Mouse (Mus musculus): Measurements from ENCODE around the gene Rnf223.
A peak's percentile ranks its signal among the peaks of the same experiment; 100 is the strongest.

Gene Rnf223

DNA sequence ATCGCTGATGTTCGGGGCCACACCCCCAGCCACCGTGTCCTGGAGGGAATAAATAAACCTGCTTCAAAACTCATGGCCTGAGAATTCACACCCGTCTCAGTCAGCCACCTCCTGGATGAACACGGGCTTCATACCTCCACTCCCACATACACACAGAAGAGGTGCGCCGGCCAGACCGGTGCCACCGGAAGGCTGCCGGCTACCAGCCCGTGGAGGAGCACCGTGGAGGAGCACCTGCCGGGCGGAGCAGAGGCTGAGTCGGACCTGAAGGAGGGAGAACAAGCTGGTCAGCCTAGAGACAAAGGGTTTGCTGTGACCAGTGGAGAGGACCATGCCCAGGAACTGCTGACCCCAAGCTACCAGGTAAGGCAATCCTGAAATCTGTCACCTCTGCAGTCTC lies at the start of gene Rnf223:
Gene Rnf223, plus strand, starts transcription at position 78 of the 400 bp plus-strand sequence.
- no peak for DNase-seq (ENCODE audit: low read depth)

DNA sequence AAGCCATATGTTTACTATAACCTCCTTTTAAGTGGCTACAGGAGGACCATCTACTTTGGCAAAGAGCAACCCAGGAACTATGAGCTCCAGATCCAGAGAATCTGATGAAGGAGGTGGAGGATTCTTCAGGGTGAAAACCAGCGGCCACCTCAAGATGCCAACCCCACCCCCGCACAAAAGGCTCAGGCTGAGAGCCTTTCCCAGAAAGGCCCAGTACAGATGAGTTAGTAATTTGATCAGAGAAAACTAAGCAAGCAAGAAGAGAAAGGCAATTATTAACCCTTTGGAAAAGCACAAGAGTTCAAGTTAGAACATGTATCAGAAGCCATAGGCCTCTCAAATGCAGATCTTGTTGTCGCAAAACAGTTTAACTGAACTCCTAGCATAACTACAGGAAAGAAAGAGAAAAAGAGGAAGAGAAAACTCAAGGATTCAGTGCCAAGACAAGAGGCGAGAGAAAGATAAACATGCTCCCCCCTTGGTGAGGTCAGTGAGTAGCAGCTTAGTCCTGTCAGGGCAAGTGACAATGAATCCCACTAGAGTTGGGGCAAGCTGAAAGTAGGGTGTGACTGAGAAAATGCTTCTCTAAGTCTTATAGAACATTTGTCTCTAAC lies 47.6 kb upstream of the Rnf223 start:
- no peak for DNase-seq (ENCODE audit: low read depth)

DNA sequence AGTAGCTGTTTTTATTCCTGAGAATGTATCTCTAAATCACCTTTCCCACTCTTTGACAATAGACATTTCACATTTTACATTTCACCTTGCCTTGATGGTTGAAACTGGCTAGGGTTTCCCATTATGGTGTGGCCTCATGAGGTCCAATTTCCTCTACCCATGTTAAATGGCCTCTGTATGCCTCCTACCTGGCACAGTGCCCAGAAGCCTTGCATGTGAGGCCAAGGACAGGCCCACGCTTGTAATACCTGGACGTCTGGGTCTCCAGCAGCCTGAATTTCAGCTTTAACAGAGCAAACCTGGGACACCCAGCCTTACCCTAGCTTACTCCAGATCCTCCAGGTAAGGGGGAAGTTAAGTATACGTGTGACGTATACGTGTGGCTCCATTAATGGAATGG lies 47.0 kb upstream of the Rnf223 start:
- DNase-seq (ENCODE audit: low read depth), result no peak

DNA sequence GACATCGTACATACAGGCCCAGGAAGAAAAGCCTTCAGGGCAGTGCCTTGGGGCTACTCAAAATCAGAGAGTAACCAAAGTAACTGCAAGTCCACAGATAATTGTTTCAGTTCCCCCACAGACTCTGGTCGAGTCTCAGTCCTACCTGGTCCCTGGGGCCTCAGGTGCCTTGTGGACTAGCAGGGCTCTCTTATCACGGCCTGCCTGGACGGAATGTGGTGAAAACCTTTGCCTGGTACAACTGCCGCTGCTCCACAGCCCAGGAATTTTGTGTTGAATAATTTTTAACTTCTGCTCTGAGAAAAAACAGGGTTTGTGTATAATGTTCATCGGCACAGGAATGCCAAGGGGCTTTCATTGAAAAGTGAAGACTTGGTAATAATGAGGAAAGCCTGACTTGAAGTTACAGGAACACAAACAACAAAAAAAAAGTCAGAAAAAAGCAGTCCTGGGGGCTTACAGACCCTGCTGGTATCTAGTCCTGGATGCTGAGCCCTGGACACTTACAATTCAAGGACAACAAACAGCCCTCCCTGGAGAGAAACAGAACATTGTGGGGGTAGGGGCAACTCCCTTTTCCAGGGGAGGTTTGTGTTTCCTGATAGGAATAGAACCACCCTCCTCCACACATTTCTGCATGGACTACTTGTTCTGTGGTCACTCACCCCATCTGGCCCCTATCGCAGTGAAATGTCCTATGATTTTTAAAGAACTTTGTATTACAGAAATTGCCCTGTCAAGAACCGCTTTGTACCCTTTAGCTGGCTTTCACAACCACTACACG lies 46.0 kb upstream of the Rnf223 start:
- DNase-seq (ENCODE audit: low read depth), result no peak

DNA sequence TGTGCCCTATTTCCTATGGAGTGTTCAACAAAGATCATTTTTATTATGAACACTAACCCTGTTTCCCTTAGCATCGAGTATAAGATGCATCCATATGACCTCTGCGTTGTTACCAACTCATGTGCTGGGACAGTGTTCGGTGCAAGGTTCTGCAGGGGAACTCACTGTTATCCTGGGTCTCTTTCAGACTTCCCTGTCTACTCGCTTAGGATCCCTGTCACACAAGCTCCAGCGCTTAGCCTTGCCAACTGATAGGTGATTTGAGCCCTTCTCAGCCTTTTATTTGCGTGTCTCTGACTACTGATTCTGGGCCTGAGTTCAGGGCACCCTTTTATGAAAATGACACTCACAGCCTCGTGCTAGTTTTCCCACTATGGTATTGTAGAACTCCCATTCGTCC lies 45.1 kb upstream of the Rnf223 start:
- no peak for DNase-seq (ENCODE audit: low read depth)

DNA sequence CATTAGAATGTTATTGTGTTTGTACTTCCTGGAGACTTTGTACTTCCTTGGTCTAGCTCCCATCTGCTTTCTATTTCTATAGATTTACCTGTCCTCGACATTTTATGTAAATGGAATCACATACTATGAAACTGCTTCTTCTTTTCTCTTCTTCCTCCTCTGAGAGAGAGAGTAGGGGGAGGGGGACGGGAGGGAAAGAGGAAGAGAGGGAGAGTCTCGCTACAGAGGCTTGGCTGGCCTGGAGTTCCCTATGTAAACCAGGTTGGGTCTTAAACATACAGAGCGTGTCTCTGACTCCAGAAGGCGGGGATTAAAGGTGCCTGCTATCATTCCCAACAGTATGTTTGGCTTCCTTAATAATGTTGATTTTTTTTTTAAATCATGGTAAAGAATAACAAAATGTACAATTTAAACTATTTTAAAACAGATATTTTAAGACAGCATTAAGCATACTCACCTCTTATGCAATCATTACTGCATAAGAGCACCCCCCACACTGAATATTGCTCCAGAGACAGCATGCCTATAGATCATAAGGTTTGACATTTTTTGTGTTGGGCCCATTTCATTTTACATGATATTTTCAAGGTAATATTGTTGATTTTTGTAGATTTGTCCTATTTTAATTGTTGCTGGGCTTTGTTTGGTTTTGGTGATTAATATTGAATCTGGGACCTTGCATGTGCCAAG lies 42.8 kb upstream of the Rnf223 start:
- no peak for DNase-seq (ENCODE audit: low read depth)

DNA sequence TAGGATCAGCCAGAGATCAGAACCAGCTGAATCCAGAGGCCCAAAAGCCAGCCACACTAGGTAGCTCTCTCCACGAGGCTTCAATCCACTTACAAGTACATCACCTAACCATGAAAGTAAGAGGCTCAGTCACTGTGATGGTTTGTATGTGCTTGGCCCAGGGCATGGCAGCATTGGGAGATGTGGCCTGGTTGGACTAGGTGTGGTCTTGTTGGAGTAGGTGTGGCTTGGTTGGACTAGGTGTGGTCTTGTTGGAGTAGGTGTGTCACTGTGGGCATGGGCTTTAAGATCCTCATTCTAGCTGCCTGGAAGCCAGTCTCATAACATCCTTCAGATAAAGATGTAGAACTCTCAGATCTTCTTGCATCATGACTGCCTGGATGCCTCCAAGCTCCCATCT lies 39.1 kb upstream of the Rnf223 start:
- DNase-seq (ENCODE audit: low read depth), result no peak

DNA sequence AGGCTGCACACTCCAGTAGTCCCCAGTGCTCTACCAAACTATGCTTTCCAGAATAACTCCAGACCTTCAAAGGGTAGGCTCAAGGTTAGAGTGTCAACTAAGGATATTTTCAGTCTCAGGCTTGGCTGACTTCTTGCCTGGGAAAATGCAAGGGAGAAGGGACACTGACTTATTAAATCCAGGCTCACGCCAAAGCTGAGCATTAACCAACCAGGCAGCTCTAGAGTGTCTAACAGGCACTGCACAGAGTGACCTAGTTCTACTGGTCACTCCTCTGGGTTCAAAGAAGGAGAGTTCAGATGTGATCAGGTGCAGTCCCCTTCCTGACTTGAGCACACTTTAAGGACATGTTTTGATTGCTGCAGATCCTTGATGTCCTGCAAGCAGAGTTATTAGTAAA lies 37.5 kb upstream of the Rnf223 start:
- DNase-seq (ENCODE audit: low read depth), result no peak

DNA sequence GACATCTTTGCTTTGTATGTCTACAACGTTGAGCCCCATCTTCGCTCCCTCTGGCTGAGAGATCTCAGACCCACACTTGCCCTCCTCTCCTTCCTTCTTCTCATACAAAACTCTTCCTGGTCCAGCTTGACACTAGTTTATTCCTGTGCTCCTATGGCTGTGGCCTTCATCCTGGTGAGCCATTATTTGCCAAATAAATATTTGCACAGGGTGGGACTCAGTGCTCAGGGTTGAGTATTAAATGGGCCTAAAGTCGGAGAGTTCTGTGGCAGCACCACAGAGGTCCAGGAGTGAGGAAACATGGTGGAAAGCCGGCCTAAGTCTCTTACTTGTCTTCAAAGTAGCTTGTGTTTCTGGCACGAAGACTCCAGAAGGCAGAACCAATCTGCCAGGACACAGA lies 36.6 kb upstream of the Rnf223 start:
- DNase-seq (ENCODE audit: low read depth), result no peak

DNA sequence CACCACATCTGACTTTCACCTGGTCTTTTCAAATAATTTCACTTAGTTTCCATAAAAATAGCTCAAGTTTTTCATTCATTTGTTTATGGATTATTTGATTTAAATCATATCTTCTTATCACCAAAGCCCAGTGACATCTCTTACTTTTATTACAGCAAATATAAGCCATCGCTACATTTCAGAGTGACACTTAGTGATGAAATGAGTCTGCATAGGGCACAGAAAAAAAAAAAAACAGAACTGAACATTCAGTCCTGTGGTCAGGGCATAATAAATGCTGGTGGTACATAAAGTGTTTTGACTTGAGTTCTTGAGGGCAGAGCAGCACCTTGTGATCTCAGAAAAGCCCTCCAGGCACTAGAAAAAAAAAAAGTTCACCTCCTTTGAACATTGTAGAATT lies 34.1 kb upstream of the Rnf223 start:
- DNase-seq (ENCODE audit: low read depth), result no peak

DNA sequence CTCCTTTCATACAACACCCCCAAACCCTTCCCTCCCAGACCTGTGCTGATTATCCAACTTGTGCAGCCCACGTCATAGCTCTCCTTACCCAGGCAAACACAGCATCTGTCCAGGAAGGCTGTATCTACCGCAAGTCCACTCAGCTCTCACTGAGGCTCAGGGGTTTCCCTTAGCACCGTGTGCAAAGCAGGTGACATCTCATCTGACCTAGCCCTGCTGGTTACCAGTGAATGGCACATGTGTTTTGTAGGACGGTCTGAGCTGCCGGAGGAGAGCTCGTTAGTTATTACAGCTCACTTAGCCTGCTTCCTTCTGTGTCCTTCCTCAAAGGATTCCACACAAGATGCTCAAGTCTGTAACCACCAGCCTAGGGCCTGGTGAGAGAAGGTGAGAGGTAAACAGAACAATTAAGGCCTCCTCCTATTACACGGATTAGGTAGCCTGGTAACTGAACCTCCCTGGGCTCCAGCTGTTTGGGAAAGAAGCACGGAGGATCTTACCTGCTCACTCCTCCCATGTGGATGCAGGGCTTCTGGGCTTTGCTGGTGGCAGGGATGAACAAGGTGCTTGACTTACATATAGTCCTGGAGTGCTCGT lies 32.4 kb upstream of the Rnf223 start:
- DNase-seq (ENCODE audit: low read depth), result no peak

DNA sequence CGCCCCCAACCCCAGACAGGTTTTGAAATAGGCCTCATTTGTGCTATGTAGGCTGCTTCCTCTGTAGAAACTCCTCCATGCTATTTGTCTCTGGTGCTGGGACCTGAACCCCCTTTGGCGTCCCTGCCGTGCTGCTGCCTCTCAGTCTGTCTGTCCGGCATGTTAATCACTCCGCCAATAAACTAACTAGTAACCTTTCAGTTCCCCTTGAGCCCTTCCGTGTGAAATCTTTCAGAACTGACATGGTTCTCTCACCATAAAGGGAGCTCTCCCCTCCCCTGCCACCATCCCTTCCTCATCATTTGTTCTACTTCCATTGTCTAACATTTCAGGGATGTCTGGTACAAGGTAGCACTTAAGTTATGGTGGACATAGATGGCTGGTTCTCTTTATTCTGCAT lies 30.9 kb upstream of the Rnf223 start:
- no peak for DNase-seq (ENCODE audit: low read depth)

DNA sequence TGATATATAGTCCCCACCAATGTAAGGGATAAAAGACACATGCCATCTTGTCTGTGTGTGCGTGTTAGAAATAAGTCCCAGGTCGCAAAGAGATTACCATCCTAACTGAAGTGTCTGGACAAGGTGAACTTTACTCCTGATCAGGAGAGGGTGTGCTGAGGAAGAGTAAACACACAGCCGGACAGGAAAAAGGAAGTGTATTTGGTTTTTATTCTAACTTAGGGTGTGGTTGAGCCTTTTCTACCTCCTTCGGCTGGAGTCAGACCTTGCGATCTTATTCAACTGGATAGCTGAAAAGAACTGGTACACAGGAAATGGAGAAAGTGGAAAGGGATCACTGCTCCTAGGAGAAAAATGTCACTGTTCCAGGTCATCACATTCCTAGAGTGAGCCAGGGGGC lies 29.8 kb upstream of the Rnf223 start:
- DNase-seq (ENCODE audit: low read depth), result no peak

DNA sequence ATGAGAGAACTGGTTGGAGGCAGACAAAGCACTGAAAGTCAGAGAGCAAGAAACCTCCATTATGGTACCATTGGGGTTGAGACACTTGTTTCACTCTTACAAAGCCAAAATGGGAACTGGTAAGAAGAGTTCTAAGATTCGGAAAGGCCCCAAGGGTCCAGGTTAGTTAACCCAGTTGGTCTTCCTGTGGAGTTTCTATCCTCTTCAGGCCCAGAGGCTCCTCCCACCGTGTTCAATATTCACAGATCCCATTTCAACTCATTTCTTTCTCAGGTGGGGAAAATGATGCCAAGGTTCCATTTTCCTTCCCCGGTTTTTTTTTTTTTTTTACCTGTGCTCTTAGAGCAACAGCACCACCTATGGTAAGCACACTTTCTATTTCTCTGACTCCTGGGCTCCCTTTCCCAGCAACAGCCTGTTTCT lies 28.8 kb upstream of the Rnf223 start:
- peak; percentile 51 for DNase-seq (ENCODE audit: low read depth)

DNA sequence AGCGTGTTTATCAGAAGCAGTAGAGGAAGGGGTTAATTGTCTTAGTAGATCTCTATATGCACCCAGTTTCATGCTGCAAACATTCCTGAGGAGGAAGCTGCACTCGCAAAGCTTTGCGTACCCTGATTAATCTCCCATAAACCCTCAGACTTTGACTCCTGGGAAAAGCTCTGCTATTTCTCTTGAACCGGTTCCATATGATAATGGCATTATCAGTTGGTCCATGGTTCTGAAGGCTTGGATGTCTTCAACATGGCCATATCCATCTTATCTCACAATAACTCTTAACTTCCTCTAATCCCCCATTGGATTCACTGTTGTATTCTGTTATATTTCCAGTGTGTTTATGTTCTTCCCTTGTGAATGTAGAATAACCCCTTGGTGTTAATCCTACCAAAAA lies 27.0 kb upstream of the Rnf223 start:
- DNase-seq (ENCODE audit: low read depth), result no peak

DNA sequence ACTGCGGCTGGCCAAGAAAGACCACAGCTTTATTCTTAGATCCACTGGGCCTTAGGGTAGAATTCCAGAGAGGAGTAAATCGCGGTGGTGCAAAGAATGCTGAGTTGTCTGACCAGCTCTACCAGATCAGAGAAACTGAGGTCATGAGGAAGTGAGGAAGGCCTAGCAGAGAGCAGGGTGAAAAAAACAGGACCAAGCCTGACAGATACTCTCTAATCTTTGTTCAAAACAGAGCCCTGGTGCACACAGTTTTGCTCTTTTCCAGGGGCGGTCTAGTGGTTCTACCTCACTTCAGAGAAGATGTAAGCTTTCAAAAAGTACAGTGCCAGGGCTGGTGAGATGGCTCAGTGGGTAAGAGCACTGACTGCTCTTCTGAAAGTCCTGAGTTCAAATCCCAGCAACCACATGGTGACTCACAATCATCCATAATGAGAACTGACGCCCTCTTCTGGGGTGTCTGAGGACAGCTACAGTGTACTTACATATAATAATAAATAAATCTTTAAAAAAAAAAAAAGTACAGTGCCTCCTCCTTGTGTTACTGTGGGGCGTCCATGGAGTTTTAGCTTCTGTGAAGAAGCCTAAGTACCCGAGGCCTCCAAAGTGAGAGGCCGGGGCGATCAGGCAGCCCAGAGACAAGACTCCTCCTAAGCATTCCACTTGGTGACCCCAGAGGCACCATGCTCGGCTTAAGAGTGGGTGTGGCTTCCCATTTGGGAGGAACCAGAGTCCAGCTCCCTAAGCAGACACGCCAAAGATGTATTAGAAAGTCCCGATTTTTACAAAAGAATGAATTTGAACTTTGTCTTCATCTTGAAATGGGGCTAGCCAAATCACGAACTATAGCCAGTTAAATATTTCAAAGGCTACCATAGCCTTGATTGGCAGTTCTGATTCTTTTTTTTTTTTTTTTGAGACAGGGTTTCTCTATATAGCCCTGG lies 21.4 kb upstream of the Rnf223 start:
- peak; percentile 61 for DNase-seq (ENCODE audit: low read depth)

DNA sequence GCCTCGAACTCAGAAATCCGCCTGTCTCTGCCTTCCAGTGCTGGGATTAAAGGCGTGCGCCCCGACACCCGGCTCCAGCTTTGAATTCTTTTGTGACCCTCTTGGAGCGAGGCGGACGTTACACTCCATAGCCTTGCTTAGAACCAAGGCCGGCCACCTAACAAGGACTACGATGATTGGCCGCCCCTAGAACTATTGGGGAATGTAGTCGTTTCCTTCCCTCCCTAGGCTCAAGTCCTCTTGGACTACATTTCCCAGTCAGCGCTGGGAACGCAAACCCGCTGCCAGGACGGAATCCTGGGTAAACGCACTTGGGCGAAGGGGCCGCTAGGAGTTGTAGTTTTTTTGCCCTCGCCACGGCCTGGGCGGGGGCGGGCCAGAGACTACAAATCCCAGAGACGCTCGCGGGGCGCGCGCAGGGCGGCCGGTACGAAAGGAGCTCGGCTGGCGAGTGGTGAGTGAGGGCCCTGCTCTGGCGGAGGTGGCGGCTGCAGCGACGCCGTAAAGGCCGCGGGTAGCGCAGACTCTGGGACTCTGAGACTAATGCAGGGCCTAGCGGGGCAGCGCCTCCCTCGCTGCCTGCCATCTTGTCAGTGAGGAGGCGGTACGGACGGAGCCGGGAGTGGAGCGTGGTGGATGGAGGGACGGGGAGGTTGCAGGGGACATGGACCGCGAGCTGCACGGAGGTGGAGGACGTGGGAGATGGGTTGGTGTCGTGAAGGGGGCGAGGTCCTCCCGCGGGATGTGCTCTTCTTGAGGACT lies 20.6 kb upstream of the Rnf223 start, which contains the start of gene 9430015G10Rik:
Gene 9430015G10Rik, plus strand, starts transcription at position 413 of the 762 bp plus-strand sequence.
- DNase-seq (ENCODE audit: low read depth), result peak; percentile 98

DNA sequence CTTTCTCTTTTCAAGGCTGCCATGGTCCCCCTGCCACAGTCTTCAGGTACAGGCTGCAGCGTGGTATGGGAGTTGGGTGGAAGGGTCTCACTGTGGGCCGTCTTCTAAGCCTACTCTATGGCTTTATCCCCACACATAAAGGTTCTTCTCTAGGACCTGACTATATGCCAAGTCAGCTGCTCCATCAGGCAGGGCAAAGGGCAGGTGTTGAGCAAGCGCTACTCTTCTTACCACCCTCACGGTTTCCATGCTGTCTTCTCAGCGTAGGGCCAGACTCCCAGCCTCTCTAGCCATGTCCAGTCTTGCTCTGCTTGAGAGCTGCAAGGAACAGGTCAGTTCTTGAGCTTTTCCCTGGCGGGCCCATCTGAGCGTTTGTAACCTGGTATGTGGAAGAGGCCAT lies 6.2 kb upstream of the Rnf223 start:
- no peak for DNase-seq (ENCODE audit: low read depth)

DNA sequence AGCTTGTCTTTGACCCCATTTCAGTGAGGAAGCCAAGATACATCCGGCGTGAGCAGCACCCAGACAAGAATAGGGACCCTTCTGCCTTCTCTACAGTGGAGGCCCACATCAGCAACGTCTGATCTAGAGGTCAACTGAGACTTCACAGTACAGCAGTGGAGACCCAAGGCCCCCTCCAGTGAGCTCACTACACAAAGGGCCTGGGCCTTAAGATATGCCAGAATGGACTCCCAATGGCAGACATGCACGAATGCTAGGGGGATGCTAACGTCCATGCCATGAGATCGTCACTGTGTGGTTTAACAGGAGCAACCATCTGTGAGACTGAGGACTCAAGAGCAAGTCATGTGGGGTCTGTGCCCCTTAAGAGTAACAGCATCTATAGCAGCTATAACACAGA lies 4.9 kb upstream of the Rnf223 start:
- DNase-seq (ENCODE audit: low read depth), result no peak

DNA sequence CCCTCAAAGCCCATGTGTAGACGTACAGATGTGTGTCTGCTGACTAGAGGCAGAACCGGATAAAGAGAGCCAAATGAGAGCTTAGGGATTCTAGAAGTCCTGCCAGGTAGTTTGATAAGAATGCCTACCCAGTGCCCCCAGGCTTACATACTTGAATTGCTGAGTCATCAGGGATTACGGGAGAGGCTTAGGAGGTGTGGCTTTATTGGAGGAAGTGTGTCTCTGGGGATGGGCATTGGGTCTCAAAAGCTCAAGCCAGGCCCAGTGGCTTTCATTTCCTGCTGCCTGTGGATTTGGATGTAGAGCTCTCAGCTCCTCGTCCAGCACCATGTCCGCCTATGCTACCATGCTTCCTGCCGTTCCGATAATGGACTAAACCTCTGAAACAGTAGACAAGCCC lies 3.5 kb upstream of the Rnf223 start:
- no peak for DNase-seq (ENCODE audit: low read depth)

DNA sequence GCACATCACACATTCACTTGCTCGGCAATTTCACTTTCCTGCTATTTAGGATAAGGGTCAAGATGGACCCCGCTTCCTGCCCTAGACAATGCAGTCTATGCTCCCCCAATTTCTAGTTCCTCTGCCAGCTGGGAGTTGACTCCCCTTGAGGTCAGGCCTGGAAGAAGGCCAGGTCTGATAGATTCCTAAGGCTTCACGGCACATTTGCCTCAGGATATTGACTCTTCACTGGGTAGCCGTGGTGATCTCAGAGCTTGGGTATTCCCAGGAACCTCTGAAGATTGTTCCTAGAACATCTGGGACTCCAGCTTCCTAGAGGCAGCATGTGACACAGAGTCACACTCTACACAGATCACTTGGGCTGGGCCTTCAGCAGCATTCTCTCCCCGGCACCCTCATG lies 1.6 kb upstream of the Rnf223 start:
- no peak for DNase-seq (ENCODE audit: low read depth)
